Mouse (Mus musculus) lung, postnatal 0 days (tissue): ENCODE measurements around the gene Ccdc191.

Experiments
- CTCF ChIP-seq: IDR thresholded peaks from 2 replicates; pipeline ENCODE4 v1.5.1; 2016; ENCODE audit warnings: antibody characterized with exemption, mild to moderate bottlenecking
- EP300 ChIP-seq: IDR thresholded peaks from 2 replicates; pipeline ENCODE4 v1.6.1; 2016; ENCODE audit warnings: antibody characterized with exemption, mild to moderate bottlenecking, control low read depth

- TF ChIP-seq CTCF (no peak), EP300 (no peak)
Measured at GRCm38 (mm10) chr16:43935367-43935766, 45.8 kb downstream of the Ccdc191 start.
